Mouse (Mus musculus) frontal cortex, postnatal 10 days (tissue): ENCODE results near the gene Tpbgl.

Experiments used
- DNase-seq, 2 experiments: peaks; one replicate each; pipeline ENCODE4 v3.0.0; 2022; ENCODE audit warnings: low spot score in 2 of 2, mixed read lengths in 1 of 2

Gene Tpbgl

DNA sequence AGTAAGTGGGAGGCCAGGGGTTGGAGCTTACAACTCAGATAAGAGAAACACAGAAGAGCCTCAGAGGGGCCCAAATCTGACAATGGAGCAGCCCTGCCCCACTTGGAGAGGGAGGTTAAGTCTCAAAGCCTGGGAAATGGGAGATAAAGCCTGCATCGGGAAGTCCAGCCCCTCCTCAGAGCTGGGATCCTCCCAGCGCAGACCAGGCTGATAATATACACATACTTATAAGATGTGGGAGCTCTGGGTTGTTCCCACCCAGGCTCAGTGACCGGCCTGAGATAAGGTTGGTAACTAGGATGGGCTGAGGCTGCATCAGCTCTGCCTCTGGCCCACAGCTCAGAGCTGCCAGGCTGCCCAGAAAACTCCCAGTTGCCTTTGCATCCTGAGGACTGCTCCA, 15.2 kb upstream of the Tpbgl start:
- no peak for DNase-seq

DNA sequence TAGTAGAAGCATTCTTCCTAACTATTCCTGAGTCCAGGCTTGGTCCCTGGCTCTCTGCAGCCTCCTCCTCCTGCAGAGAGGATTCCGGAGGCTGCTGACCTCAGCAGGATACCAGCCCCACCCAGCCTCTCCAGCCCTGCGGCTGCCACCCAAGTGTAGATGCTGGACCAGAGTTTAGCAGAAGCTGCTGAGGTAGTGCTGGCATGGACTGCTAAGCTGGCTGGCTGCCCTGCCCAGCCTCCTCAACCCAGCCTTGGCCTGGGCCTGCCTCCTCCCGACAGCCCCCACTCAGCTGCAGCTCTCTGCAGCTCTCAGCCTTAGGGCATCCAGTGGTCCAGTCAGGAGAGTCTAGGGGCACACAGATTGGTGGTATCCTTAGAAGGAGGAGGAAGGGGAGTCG, 14.3 kb upstream of the Tpbgl start:
- DNase-seq: no peak

DNA sequence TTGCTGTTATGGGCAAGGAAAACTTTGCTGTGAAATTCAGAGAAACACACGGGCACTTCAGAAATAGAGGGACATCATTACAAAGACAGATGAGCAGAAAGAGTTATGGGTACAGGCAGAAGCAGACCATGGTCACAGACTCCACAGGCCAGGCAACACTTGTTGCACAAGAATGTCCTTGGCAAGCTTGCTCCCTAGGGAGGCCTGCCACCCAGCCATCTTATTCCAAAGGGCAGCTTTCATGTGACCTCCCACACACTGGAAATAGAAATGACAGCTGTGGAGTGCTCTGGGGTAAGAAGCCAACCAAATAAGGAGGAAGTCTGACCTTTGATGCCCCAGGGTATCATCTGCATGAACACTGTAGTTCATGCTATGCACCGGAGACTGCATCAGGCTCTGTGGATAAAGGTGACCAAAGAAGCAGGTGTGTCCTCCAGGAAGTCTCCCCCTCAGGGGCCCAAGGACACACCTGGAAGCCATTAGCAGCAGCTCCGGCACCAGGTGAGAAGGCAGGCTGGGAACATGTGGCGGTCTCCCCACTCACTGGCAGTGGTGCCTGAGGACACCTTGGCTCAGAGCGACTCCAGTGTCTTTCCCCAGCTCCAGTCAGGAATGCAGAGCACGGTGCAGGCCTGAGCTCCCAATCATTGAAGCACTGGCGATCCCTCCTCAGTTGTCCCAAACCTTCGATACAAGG, 7.2 kb upstream of the Tpbgl start:
- no peak for DNase-seq

DNA sequence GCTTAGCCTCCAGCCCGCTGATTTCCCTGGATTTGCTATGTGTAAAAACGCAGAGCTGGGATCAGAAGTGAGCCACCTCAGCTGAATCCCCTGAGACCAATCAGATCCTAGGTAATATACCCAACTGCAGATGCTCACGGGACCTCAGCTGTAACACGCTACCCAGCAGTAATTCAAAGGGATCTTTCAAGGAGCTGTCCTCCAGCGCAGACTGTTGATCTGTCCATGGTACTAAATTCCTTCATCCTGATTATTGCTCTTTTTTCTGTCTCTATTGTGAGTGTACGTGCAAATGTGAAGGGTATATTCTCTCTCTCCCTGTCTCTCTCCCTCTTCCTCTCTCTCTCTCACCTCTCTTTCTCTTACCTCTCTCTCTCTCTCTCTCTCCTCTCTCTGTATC, 5.4 kb upstream of the Tpbgl start:
- no peak for DNase-seq

DNA sequence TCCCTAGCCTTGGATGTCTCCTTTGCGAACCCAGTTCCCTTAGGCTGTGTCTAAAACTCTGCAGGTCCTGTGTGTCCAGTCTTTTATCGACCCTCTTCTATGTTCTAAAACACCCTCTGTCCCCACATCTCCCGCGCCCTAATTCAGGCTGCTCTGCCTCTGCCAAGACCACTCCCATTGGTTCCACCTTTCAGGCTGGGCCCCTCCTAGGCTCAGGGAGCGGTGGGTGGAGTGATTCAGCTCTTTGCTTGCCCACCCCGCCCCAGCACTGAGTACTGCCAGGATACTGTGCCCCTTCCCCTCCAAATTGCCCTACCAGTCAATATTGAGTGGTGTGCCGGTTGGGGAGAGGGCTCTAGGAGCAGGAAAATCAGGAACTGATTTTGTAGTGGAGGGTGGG, 463 bp upstream of the Tpbgl start:
- no peak for DNase-seq

DNA sequence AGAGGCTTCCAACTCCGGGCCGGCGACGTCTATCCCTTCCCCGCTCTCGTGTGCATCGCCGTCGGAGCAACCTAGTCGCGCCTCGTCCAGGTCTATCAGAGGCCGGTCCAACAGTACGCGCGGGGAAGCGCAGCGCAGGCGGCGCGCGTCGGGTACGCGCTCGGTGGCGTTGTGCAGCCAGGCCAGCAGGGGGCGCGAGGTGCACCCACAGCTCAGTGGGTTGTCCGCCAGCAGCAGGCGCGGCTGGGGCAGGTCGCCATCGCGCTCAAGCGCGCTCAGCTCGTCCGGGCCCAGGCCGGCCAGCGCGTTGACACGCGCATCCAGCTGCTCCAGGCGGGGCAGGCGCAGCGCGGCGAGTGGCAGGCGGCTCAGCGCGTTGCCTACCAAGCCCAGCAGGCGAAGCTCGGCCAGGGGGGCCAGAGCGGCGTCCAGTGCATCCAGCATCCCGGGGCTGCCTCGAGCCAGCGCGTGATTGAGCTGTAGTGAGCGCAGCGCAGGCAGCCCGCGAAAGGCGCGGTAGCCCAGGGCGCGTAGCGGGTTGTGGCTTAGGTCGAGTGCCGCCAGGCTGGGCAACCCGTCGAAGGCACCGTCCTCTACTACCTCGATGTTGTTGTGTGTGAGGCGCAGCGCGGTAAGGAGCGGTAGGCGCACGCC, 1.1 kb downstream of the Tpbgl start:
- DNase-seq: peak; percentile 74 to 85

DNA sequence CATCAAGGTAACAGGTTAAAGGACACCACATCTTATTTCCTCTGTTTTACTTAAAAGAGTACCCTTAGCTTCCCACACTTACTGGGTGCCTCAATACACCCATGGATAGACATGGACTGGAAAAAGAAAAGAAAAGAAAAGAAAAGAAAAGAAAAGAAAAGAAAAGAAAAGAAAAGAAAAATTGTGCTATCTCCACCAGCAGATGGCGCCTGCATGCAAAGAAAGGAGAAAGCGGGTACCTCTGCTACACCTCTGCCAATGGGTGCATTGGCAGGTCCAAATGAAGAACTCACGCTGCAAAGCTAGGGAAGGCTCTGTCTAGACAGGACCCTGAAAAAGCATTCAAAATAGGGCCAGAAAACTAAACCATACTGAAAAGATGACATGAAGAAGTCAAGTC, 8.0 kb downstream of the Tpbgl start:
- no peak for DNase-seq

DNA sequence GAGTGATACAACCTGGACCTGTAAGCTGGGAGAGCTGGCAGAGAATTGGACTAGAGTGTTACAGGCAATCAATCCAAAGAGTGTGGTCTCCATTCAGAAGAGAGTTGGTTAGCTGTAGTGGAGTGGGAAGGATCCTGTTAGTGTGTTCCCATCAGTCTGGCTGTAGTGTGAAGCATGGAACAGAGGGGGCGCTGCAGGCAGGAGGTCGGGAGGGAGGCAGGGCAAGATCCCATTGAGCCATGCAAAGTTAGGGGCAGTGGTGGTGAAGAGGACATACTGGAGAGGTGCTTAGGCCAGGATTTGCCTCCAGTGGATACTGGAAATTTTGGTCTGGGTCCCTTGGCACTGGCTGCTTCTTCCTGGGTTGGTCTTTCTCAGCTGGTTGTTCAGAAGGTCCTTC, 8.6 kb downstream of the Tpbgl start:
- no peak for DNase-seq

DNA sequence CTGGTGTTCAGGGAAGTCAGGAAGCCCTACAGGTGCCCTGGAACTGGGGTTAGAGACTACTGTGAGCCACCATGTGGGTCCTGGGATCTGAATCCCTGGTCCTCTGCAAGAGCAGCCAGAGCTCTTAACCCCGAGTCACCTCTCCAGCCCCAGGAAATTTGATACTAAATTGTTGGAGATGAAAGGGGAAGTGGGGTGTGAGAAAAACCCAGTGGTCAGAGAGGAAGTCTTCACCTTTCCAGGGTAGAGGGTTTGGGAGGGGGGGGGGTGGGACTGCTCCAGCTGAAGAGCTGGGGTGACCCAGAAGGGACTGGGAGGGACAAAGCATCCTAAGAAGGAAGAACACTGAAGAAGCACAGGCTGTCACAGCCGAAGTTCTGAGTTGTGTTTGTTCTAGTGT, 19.3 kb downstream of the Tpbgl start:
- DNase-seq: no peak

DNA sequence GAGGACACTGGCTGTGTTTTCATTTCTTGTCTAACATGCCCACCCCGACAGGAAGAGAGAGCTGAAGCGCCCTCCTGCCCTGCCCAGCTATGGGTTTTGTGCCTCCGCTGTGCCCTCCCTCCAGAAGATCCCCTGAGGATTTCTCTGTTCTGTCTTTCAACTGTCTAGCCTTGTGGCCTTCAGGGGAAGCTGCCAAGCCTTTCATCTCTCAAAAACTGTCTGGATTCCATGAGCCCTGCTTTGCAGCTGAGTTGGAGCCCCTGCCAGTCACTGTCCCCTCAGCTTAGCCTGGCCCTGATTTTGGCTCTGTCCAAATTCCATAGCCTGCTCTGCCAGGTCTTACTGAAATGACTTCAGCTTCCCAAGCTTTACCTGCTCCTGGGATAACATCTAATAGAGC, 20.1 kb downstream of the Tpbgl start:
- DNase-seq: no peak

DNA sequence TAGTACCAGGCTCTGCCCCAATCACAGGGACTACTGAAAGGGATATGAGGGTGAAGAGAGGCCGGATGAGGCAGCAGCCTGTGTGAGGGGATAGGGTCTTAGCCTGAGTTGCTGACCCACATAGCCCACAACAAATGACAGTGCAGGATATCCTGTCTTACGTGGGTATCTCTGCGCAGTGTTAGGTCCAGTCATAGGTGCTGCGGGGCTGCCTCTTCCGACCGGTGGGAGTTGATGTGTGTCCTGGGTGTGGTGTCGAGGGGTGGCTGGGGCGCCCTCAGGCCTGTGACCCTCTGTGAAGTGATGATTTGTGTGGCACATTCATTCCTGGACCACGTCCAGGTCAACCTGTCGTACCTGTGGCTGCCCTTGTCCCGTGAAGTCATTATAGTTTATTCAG, 20.6 kb downstream of the Tpbgl start:
- no peak for DNase-seq

DNA sequence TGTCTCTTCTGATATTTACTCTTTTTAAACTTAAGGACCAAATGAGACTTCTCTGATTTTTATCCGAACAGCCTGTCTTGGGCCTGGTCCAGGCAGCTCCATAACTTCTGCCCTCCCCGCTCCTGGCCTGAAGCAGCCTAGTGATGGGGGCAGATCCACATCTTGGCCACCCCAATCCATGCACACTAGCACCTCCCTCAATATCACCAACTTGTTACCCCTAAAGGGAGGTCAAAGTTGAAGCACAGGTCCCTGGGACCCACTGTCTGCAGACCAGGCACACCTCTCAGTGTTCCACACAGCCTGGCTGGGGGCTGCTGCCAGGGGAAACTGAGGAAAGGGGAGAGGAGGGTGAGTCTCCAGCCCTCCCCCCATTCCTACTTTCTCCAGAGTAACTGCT, 21.8 kb downstream of the Tpbgl start:
- no peak for DNase-seq

DNA sequence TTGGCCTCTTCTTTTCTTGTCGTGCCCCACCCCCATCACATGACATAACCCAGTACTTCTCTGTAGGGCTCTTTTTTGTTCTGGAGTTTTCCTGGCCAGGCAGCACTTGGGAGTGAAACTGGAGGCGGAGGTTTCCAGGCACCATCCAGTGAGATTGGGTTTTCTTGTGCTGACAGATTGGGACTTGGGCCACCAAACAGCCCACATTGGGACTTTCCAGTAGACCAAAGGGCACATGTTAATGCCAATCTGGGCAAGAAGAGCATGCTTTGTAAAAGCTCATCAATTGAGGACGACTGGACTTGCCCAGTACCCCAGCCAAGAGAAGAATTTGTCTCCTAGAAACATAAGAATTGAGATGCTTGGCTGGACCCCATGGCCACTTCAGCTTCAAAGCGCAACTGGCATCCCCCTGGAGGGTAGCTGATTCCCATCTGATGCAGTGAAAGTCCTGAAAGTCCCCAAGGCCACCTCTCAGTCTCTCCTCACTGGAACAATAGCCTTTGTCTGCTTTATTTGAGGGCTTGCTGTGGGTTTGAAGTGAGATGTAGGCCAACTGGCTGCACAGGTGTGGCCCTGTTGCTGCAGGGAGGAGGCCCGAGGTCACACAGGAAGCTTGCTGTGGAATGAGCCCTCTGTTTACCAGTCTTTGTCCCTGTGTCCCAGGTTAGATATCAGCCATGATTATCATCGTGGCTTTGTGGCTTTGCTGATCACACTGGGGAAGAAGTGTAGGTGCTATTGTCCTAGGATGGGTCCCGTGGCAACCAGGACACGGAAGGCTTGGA, 22.8 kb downstream of the Tpbgl start:
- DNase-seq: no peak

DNA sequence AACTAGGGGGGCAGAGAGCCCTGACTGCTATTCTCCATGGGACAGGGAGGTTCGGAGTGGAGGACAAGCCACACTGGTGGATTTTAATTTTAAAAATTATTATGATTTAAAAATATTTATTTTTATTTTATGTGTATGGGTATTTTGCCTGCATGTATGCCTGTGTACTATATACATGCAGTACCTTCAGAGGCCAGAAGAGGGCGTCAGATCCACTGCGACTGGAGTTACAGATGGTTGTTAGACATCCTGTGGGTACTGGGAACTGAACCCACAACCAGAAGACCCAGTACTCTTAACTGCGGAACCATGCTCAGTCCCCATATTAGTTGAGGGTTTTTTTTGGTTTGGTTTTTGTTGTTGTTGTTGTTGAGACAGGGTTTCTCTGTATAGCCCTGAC, 28.2 kb downstream of the Tpbgl start:
- DNase-seq: no peak

DNA sequence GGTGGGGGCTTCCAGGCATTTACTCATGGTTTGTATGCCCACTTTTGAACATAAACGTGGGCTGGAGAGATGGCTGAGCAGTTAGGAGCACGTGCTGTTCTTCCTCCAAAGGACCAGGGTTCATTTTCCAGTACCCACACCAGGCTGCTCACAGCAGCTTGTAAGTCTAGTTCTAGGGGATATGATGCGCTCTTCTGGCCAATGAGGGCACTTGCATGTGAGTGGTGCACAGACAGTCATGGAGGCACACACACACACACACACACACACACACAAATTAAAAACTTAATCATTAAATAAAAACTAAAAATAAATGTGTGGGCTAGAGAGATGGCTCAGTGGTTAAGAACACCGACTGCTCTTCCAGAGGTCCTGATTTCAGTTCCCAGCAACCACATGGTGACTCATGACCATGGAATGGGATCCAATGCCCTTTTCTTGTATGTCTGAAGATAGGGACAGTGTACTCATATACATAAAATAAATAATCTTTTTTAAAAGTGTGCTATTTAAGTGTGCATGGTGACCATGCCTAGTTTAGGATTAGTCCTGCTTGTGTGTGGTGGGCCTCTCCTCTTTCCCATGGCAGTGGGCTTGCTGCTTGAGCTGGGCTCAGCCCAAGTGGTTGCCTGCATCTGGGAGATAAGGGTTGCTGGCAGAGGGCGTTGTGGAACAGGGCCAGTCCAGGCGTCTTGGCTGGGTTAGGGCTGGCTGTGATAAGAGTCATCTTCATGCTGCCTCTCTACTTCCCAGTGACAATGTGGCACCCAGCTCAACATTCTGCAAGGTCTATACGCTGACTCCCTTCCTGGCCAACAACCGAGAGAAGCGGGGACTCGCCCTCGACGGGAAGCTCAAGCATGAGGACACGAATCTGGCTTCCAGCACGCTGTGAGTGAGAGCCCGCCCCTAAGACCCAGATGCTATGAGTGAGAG, 32.8 kb downstream of the Tpbgl start:
- no peak for DNase-seq

DNA sequence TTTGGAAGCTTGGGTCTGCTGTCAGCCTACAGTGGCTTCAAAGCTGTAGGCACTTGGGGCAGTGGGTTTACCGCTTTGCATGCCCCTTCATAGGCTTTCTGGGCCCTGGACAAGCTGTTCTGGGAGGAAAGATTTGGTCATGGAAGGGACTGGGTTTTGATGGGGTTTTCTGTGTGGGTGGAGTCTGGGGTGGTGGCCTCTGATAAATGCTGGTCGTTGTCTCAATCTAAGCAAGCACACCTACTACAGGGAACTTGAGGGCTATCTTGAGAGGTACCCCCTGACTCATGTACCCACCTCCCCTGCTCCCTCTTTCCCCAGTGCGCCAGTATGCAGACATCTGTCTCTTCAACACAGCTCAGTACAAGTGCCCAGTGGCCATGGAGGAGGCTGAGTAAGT, 34.2 kb downstream of the Tpbgl start:
- no peak for DNase-seq

DNA sequence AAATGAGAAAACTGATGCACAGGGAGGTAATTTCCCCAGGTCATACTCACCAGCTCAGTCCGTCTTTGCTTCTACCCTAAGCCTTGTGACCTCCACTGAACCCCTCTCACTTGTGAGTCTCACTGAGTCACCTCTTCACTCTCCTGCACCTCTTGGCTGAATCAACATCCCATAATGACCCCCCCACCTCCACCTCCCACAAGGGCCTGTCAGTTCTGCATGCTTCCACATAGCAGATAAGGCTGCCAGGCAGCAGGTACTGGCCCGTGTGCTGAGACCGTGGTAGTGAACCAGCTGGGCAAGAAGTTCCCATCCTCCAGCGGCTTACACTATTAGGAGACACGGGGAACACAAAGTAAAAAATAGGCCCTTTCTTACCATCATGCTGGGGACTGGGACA, 36.3 kb downstream of the Tpbgl start:
- DNase-seq: no peak

DNA sequence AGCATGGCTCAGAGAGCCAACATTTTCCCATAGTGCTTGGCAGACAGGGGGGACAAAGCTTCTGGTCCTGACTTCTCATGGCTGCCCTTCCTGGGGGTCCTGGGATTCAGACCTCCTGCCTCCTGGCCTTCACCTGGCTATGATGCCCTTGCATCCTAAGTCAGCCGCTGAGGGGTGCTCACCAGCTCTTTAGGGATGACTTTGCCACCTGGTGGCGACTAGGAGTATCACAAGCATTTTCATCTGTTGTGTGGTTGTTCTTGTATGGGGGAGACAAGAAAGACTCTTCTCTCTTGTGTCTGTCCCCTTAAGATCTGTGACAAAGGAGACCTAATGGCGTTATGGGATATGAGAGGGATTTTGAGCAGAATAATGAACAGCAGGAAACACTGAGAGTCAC, 36.8 kb downstream of the Tpbgl start:
- peak in 1 of 2 experiments; percentile 69 for DNase-seq

DNA sequence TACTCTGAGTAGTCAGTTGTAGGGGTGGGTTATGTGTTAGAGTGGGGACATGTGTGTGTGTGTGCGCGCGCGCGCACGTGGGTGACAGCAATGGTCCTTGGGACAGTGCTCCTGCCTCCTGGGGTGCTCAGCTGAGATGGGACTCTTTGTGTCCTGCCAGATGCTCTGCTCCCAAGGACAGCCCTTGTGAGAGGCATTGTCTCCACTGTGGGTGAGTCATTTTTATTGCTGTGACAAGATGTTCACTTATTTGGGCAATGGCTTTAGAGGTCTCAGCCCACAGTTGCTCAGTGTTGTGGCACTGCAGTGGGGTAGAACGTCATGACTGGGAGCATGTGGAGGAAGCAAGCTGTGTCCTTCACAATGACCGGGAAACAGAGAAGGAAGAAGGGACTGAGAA, 40.9 kb downstream of the Tpbgl start:
- DNase-seq: no peak

DNA sequence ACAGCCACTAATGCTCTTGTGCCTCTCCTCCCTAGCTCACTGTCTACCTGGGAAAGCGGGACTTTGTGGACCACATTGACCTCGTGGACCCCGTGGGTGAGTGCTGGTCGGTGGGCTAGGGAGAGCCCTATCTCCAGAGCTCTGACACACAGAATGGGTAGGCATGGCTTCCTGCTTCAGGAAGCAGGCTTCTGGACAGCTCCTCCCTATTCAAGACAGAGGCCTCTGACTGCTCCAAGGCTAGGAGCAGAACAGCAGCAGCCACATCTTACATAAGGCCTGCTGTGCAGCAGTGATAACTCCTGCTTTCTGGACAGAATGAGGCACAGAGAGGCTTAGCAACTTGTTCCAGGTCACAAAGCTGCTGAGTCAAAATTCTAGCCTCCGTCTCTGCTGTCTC, 43.3 kb downstream of the Tpbgl start:
- DNase-seq: no peak

DNA sequence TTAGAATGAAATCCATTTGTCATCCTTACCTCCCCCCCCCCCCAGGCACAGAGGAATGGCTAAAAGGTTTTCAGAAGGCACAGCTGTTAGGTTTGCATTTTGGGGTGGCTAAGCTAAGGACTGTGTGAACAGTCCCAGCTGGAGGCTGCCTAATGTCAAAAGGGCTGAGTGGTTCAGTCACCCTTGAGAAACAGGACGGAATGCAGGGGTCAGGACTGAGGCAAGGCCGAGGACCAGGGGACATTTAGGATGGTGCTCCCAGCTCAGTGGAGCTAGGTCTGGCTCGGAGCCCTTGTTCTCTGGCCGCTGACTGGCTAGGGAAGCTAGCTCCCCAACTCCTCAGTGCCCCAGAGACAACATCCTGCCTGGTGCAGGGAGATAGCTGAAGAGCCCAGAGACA, 44.0 kb downstream of the Tpbgl start:
- DNase-seq: no peak

DNA sequence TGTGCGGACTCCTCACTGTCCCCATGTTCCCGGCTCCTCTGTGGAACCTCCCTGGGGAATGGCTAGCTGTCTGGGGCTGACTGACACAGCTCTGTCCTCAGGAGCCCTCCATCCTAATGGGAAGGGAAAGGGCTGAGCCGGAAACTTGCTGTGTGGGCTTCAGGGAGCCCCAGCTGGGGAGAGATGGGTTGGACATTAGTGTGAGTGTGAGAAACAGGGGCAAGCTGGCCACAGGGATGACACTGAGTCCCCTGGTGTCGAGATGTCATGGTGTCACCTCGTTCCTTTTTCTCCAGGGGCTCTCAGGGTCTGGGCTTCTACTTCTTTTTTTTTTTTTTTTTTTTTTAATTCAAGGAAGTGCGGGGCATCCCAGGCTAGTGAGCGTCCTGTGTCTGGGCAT, 44.6 kb downstream of the Tpbgl start:
- DNase-seq: no peak
